Mouse (Mus musculus) B cell, adult (primary cell): ENCODE measurements around the gene Gm32717. TPM values are rescaled to one million over a fixed set of nuclear protein-coding genes. Genes with fewer than 3 reads are reported as not detected.

Source experiments
- total RNA-seq: library from RNA; stranded (reverse); gene quantifications from 4 replicates; pipeline ENCODE4 v1.2.4, GENCODE M21; 2023; ENCODE audit not compliant: inconsistent age

The Gm32717 gene
- total RNA-seq, result 0.72 to 1.3 TPM (median 1.1 TPM) in 4 replicates

GRCm38 (mm10) chr10:118240680-118241079, at the start of gene Gm32717:
Gene Gm32717, minus strand, starts transcription at chr10:118240780.

GRCm38 (mm10) chr10:118258388-118258787, 17.8 kb upstream of the Gm32717 start, which contains the start of gene Gm32802:
Gene Gm32802, plus strand, starts transcription at chr10:118258688.

GRCm38 (mm10) chr10:118204642-118205041, 35.9 kb downstream of the Gm32717 start, which contains the start of gene Il22:
Gene Il22, plus strand, starts transcription at chr10:118204942.

Other genes starting within 250 kb of the Gm32717 start
- gene Mdm1, start 99.0 kb downstream of the Gm32717 start, total RNA-seq, result 9.7 to 13.5 TPM (median 12.7 TPM) in 4 replicates
- not detected in 4 replicates for gene Il22, start 35.8 kb downstream of the Gm32717 start, total RNA-seq
- 0.72 to 1.3 TPM (median 1.1 TPM) in 4 replicates for gene Gm32802, start 17.9 kb upstream of the Gm32717 start, total RNA-seq
- gene Iltifb, start 54.3 kb upstream of the Gm32717 start, total RNA-seq, result not detected in 4 replicates
- gene Gm9040, start 86.2 kb upstream of the Gm32717 start, total RNA-seq, result not detected in 4 replicates
- gene Gm9044, start 91.6 kb upstream of the Gm32717 start, total RNA-seq, result not detected in 4 replicates
- gene Gm9045, start 97.1 kb upstream of the Gm32717 start, total RNA-seq, result not detected in 4 replicates
- not detected in 4 replicates for gene Gm9046, start 102.5 kb upstream of the Gm32717 start, total RNA-seq
- not detected in 4 replicates for gene Gm9048, start 107.9 kb upstream of the Gm32717 start, total RNA-seq
- not detected in 4 replicates for gene Gm9049, start 113.3 kb upstream of the Gm32717 start, total RNA-seq
- gene Ifng, start 200.3 kb upstream of the Gm32717 start, total RNA-seq, result 0.61 to 1.7 TPM (median 1.1 TPM) in 4 replicates